Comparison of ENCODE assay signal across 8 mouse cellular contexts in the genomic region with DNA sequence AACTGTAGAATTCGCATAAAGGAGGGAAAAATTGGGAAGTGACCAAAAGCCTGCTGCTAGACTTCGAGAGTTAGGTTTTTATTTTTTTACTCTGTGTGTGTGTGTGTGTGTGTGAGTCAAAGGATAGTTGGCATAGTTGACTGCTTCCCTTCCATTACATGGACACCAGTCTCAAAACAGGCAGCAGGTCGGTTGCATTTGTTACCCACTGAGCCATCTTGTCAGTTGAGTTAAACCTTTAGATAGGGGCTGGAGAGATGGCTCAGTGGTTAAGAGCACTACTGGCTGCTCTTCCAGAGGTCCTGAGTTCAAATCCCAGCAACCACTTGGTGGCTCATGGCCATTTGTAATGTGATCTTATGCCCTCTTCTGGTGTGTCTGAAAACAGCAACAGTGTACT. TPM values are rescaled to one million over a fixed set of nuclear protein-coding genes. Genes with fewer than 3 reads are reported as not detected.
A peak's percentile ranks its signal among the peaks of the same experiment; 100 is the strongest.
DNase-seq lines count a peak whose midpoint lies in the region; ATAC-seq and TF ChIP-seq lines count a peak whose summit lies in the region.

No protein-coding gene starts in this region.

- no peaks in the 10 kb centered on the region for H3K9me3 ChIP-seq in embryonic facial prominence, embryonic 11.5 days (replicated peaks; ENCODE audit: control insufficient read depth, low read length)
- H3K9me3 ChIP-seq in intestine, embryonic 14.5 days (ENCODE audit: control insufficient read depth, low read length), result no peaks in the 10 kb centered on the region

- DNase-seq in left cerebral cortex, adult 2 months (ENCODE audit: extremely low spot score in 1 of 2, low spot score in 2 of 2), result no peak
- no peak for DNase-seq in left cerebral cortex, adult 18-20 months (ENCODE audit: low spot score in 2 of 2)
- DNase-seq in embryonic facial prominence, embryonic 11.5 days (ENCODE audit: low spot score), result no peak
- DNase-seq in intestine, embryonic 14.5 days (ENCODE audit: low spot score), result no peak
- no peak for DNase-seq in gastrocnemius, postnatal 14 days
- DNase-seq in kidney, postnatal 10 days, result no peak

- intact Hi-C loops in left cerebral cortex, adult 2 months (cut with DNase I), result loop anchor here (10.0 kb wide), 1 partner anchor 333 kb away; a partner anchor contains a TSS
- intact Hi-C loops in gastrocnemius, postnatal 14 days (cut with DNase I; ENCODE audit: low total_unique reads), result no loop called here

- ATAC-seq in embryonic facial prominence, embryonic 11.5 days (replicated peaks; ENCODE audit: insufficient number of reproducible peaks, low FRiP score, low TSS enrichment, low read depth), result no peak
- ATAC-seq in intestine, embryonic 14.5 days (replicated peaks; ENCODE audit: low FRiP score, low TSS enrichment, low read depth), result no peak
- no peak for ATAC-seq in cerebellum, adult (ENCODE audit: insufficient number of reproducible peaks, low FRiP score, low TSS enrichment)

- H3ac ChIP-seq in myocyte (ENCODE audit: control insufficient read depth, insufficient read length), result no peak overlapping the region

- H3K4me1 ChIP-seq in embryonic facial prominence, embryonic 11.5 days (ENCODE audit: control insufficient read depth, insufficient read depth, low read length), result no peaks in the 10 kb centered on the region
- H3K4me1 ChIP-seq in intestine, embryonic 14.5 days (replicated peaks; ENCODE audit: control insufficient read depth, insufficient read depth, low read length), result peaks cover 6% of the 10 kb centered on the region

- peak overlapping the region; percentile 81 for H3K9ac ChIP-seq in embryonic facial prominence, embryonic 11.5 days (replicated peaks; ENCODE audit: low read length)
- H3K9ac ChIP-seq in intestine, embryonic 14.5 days (ENCODE audit: low read length), result peak overlapping the region; percentile 75

- H3K27ac ChIP-seq in left cerebral cortex, adult 2 months, result no peak overlapping the region
- no peak overlapping the region; the same call in 1 of the 2 replicates for H3K27ac ChIP-seq in embryonic facial prominence, embryonic 11.5 days (replicated peaks; ENCODE audit: low read depth, low read length)
- H3K27ac ChIP-seq in intestine, embryonic 14.5 days (ENCODE audit: low read depth), result no peak overlapping the region

- TF ChIP-seq CTCF in left cerebral cortex, adult 2 months (IDR thresholded peaks at IDR 0.05), result peak; percentile 11

- no peak for TF ChIP-seq POLR2A in myocyte (IDR thresholded peaks at IDR 0.05; ENCODE audit: insufficient read length, low read depth)

- no peaks in the 10 kb centered on the region for H3K27me3 ChIP-seq in embryonic facial prominence, embryonic 11.5 days (ENCODE audit: control insufficient read depth, insufficient read depth, low read length)
- no peaks in the 10 kb centered on the region for H3K27me3 ChIP-seq in intestine, embryonic 14.5 days (replicated peaks; ENCODE audit: control insufficient read depth, insufficient read depth, low read length)
- H3K27me3 ChIP-seq in myocyte (ENCODE audit: control insufficient read depth, insufficient read depth, insufficient read length), result no peaks in the 10 kb centered on the region

- H3K36me3 ChIP-seq in embryonic facial prominence, embryonic 11.5 days (replicated peaks; ENCODE audit: control insufficient read depth, insufficient read depth, low read depth, low read length), result no peaks in the 10 kb centered on the region
- H3K36me3 ChIP-seq in intestine, embryonic 14.5 days (ENCODE audit: control insufficient read depth, insufficient read depth, low read length), result peaks cover 10% of the 10 kb centered on the region
- H3K36me3 ChIP-seq in myocyte (ENCODE audit: control insufficient read depth, insufficient read depth), result peaks cover 8% of the 10 kb centered on the region

- H3K4me3 ChIP-seq in left cerebral cortex, adult 2 months, result peak overlapping the region; percentile 79; the same call in 1 of the 2 replicates
- H3K4me3 ChIP-seq in embryonic facial prominence, embryonic 11.5 days (ENCODE audit: low read depth, low read length), result peak overlapping the region; percentile 69
- peak overlapping the region; percentile 72 for H3K4me3 ChIP-seq in intestine, embryonic 14.5 days (ENCODE audit: low read depth, low read length)
- H3K4me3 ChIP-seq in myocyte, result peak overlapping the region; percentile 62

- H3K4me2 ChIP-seq in embryonic facial prominence, embryonic 11.5 days (ENCODE audit: low read depth, low read length), result peak overlapping the region; percentile 59
- peak overlapping the region; percentile 56 for H3K4me2 ChIP-seq in intestine, embryonic 14.5 days (ENCODE audit: low read length)
- H3K4me2 ChIP-seq in myocyte (ENCODE audit: low read depth), result peak overlapping the region; percentile 79

- H3K79me2 ChIP-seq in myocyte (ENCODE audit: control insufficient read depth, insufficient read depth), result peaks cover 27% of the 10 kb centered on the region

- WGBS in embryonic facial prominence, embryonic 11.5 days, result 77% methylated on average over 3 of the region's 3 CpGs
- WGBS in intestine, embryonic 14.5 days, result 79% methylated on average over 3 of the region's 3 CpGs

TF ChIP-seq in myocyte, 11 proteins besides CTCF, POLR2A, EP300 and RAD21:
- TF ChIP-seq POLR2AphosphoS2 (IDR thresholded peaks at IDR 0.05; ENCODE audit: insufficient read length, low read depth), result no peak
- TF ChIP-seq USF1 (IDR thresholded peaks at IDR 0.05; ENCODE audit: low read depth), result no peak
- TF ChIP-seq CEBPB (IDR thresholded peaks at IDR 0.05; ENCODE audit: insufficient read depth, poor library complexity, severe bottlenecking), result no peak
- no peak for TF ChIP-seq MYOG (IDR thresholded peaks at IDR 0.05; ENCODE audit: control insufficient read depth in 1 of 3, insufficient read depth in 1 of 3, insufficient read length in 2 of 3, low read depth in 2 of 3)
- TF ChIP-seq MYOD1 (IDR thresholded peaks at IDR 0.05; ENCODE audit: control insufficient read depth in 1 of 3, insufficient read length in 2 of 3, low read depth in 2 of 3), result no peak
- no peak for TF ChIP-seq E2F4 (IDR thresholded peaks at IDR 0.05; ENCODE audit: insufficient read depth)
- TF ChIP-seq TCF3 (IDR thresholded peaks at IDR 0.05; ENCODE audit: insufficient read length, low read depth), result no peak
- TF ChIP-seq MAX (IDR thresholded peaks at IDR 0.05; ENCODE audit: low read depth), result no peak
- no peak for TF ChIP-seq TCF12 (IDR thresholded peaks at IDR 0.05; ENCODE audit: insufficient read depth, poor library complexity, severe bottlenecking)
- no peak for TF ChIP-seq SRF (IDR thresholded peaks at IDR 0.05; ENCODE audit: control insufficient read depth, insufficient read length, low read depth)
- TF ChIP-seq REST (IDR thresholded peaks at IDR 0.05; ENCODE audit: insufficient read depth, insufficient read length), result no peak

RNA-seq across cellular contexts. Expression of a gene that starts 1.3 kb away (rescaled TPM):
- 10 to 100 TPM; 14.7 to 16.5 TPM for total RNA-seq in left cerebral cortex, adult 2 months (2021)
- 10 to 100 TPM; 17.2 to 17.4 TPM for total RNA-seq in left cerebral cortex, adult 18-20 months (2021)
- 97.3 and 110 TPM in 2 replicates for polyA plus RNA-seq in embryonic facial prominence, embryonic 11.5 days (2014; fragmentation: Nextera tagmentation; extraction: Ambion mirVana)
- polyA plus RNA-seq in intestine, embryonic 14.5 days (2014; fragmentation: Nextera tagmentation; extraction: Ambion mirVana), result 53.6 and 66.2 TPM in 2 replicates
- 12.3 TPM for polyA plus RNA-seq in myocyte (2012; fragmentation: generic; extraction: Trizol)
- 10 to 100 TPM; 10.3 to 10.6 TPM for total RNA-seq in gastrocnemius, postnatal 14 days (2021)

RNA-seq across cellular contexts. Expression of a gene that starts 33.2 kb away (rescaled TPM):
- 10 to 100 TPM; 39.1 to 42.2 TPM for total RNA-seq in left cerebral cortex, adult 2 months (2021)
- 10 to 100 TPM; 40.5 to 42.3 TPM for total RNA-seq in left cerebral cortex, adult 18-20 months (2021)
- 37.6 and 40.1 TPM in 2 replicates for polyA plus RNA-seq in embryonic facial prominence, embryonic 11.5 days (2014; fragmentation: Nextera tagmentation; extraction: Ambion mirVana)
- polyA plus RNA-seq in intestine, embryonic 14.5 days (2014; fragmentation: Nextera tagmentation; extraction: Ambion mirVana), result 24.5 and 26.3 TPM in 2 replicates
- 5.1 TPM for polyA plus RNA-seq in myocyte (2012; fragmentation: generic; extraction: Trizol)
- 10 to 100 TPM; 10.8 to 11.2 TPM for total RNA-seq in gastrocnemius, postnatal 14 days (2021)

RNA-seq across cellular contexts. Expression of a gene that starts 37.5 kb away (rescaled TPM):
- total RNA-seq in left cerebral cortex, adult 2 months (2021), result 10 to 100 TPM; 10.7 to 13.4 TPM
- total RNA-seq in left cerebral cortex, adult 18-20 months (2021), result 10 to 100 TPM; 11.2 to 12.6 TPM
- 16.3 and 16.4 TPM in 2 replicates for polyA plus RNA-seq in embryonic facial prominence, embryonic 11.5 days (2014; fragmentation: Nextera tagmentation; extraction: Ambion mirVana)
- polyA plus RNA-seq in intestine, embryonic 14.5 days (2014; fragmentation: Nextera tagmentation; extraction: Ambion mirVana), result 14.5 and 15.1 TPM in 2 replicates
- polyA plus RNA-seq in myocyte (2012; fragmentation: generic; extraction: Trizol), result 3.0 TPM
- total RNA-seq in gastrocnemius, postnatal 14 days (2021), result 1 to 10 TPM; 5.3 to 6.0 TPM

RNA-seq across cellular contexts. Expression of a gene that starts 42.8 kb away (rescaled TPM):
- 100 to 1,000 TPM; 125 to 136 TPM for total RNA-seq in left cerebral cortex, adult 2 months (2021)
- 100 to 1,000 TPM; 142 to 146 TPM for total RNA-seq in left cerebral cortex, adult 18-20 months (2021)
- polyA plus RNA-seq in embryonic facial prominence, embryonic 11.5 days (2014; fragmentation: Nextera tagmentation; extraction: Ambion mirVana), result 272 and 292 TPM in 2 replicates
- polyA plus RNA-seq in intestine, embryonic 14.5 days (2014; fragmentation: Nextera tagmentation; extraction: Ambion mirVana), result 250 and 257 TPM in 2 replicates
- 186 TPM for polyA plus RNA-seq in myocyte (2012; fragmentation: generic; extraction: Trizol)
- total RNA-seq in gastrocnemius, postnatal 14 days (2021), result 100 to 1,000 TPM; 107 to 110 TPM

RNA-seq across cellular contexts. Expression of a gene that starts 53.8 kb away (rescaled TPM):
- total RNA-seq in left cerebral cortex, adult 2 months (2021), result 10 to 100 TPM; 24.5 to 28.5 TPM
- 10 to 100 TPM; 19.9 to 22.1 TPM for total RNA-seq in left cerebral cortex, adult 18-20 months (2021)
- 15.9 and 19.7 TPM in 2 replicates for polyA plus RNA-seq in embryonic facial prominence, embryonic 11.5 days (2014; fragmentation: Nextera tagmentation; extraction: Ambion mirVana)
- 19.1 and 21.7 TPM in 2 replicates for polyA plus RNA-seq in intestine, embryonic 14.5 days (2014; fragmentation: Nextera tagmentation; extraction: Ambion mirVana)
- polyA plus RNA-seq in myocyte (2012; fragmentation: generic; extraction: Trizol), result 10.4 TPM
- 10 to 100 TPM in 1 of 2 experiments, 1 to 10 TPM in 1; 7.6 to 10.1 TPM for total RNA-seq in gastrocnemius, postnatal 14 days (2021)
